Mouse (Mus musculus) embryo, embryonic 9.5 days (tissue): Measurements from ENCODE around the gene Golph3l.
"Not testable (repeated sequence)": the region's sequence is repeated elsewhere in the genome, so short reads cannot be mapped to it uniquely, and the experiment has no call there.

ENCODE experiments used
- DNase-seq: peaks from one replicate; pipeline ENCODE4 v3.0.0-alpha.2; 2017; ENCODE audit errors: extremely low spot score

Gene Golph3l

DNA sequence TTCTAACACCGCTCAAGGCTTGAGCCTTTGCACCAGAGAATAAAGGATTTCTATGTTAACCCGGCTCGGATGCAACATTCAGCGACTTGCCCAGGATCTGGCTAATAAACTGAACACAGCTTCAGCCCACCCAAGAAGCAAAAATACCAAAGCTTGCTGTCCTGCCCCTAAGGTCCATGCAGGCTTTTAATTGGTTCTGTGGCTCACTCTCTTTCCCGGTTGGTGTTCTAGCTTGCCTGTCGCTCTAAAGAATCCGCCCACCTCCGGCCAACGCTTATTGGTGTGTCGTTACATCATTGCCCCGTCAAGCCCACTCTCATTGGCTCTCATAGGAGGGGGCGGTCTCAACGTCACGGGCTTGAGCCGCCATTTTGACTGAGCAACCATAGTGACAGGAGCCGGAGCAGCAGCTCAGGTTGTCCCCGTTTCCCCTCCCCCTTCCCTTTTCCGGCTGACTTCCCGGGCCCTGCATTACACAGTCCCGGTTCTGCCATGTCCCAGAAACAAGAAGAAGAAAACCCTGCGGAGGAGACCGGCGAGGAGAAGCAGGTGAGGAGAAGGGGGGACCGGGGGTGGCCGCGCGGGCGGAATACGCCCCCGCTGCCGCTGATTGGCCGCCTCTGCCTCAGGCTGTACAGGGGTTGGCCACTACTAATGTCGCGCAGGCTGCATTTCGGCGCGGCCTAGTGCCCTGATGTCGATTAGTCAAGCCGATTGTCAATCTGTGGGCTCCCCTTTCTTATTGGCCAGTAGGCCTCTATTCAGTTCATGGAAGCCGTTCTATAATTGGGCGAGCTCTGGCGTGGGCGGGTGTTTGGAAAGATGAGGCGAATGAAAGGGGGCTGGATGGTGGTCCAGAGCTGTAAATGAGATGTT is 36.1 kb downstream of the Golph3l start, which contains the start of gene Ensa:
Ensa (plus strand) TSS at position 366 of the 876 bp plus-strand sequence.
- peak; percentile 98 for DNase-seq

DNA sequence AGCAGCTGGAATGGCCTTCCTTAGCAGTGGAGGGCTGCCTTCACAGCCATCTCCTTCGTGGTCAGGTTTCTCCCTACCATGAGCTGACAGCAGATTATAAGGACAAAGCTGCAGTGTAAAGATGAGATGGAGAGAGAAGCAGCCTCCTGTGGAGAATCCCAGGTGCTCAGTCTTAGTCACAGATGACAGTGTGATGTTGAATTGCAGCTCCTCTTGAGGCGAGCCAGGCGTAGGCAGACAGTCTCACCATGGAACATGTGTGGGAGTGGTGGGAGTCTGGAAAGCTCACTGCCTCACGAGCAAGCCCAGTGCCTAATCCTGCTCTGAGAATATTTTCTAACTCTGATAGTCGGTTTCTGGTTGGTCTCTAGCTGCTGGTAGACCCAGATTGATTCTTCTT is 39.0 kb downstream of the Golph3l start:
- no peak for DNase-seq

DNA sequence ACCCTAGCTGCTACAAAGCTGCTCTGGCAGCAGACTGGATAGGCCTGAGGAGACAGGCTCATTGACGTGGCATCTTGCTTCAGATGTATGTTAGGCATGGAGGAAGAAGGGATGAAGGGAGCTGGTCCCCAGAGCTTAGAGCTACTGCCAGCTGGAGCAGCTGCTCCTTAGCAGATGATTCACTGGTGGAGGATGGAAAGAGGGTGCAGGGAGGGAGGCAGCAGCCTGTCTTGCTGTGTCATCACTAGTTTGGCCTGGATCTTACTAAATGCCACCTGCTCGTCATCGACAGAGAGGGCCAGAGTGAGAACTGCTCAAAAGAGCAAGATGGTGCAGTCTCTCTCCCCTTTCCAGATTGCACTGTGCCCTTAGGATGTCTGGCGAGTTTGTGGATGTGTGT is 41.0 kb downstream of the Golph3l start:
- no peak for DNase-seq

DNA sequence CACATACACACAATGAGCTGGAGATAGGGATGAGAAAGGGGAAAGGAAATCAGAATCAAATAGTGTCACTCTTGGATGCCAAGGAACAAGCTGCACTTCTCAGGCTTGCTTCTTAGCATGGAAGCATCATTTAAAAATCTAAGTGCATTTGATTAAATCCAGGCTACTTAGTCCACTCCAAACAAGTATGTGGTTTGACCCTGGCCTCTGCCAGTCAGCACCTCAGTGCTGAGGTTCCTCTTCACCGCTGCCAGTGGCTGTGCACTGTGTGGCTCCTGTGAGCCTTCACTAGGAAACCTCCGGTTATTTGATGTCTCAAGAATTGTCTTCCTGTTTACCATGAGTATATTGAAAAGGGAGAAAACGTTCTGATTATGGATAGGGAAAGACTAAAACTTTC is 42.1 kb downstream of the Golph3l start:
- DNase-seq = no peak

DNA sequence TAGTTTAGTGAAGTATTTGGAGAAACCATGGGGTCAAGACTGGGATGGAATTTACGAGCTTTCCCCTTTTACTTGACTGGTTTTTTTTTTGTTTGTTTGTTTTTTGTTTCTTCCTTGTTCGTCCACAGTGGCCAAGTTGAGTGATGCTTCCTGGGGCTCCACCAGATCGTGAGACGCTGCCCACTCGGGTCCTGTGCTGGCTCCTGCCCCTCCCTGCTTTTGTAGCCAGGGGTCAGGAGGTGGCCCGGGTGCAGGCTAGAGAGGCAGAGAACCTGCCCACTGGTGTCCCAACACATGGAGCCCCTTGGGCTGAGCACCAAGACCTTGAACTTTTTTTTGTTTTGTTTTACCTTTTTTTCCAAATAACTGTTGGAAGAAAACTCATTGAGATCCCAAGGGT is 42.6 kb downstream of the Golph3l start:
- DNase-seq = no peak

DNA sequence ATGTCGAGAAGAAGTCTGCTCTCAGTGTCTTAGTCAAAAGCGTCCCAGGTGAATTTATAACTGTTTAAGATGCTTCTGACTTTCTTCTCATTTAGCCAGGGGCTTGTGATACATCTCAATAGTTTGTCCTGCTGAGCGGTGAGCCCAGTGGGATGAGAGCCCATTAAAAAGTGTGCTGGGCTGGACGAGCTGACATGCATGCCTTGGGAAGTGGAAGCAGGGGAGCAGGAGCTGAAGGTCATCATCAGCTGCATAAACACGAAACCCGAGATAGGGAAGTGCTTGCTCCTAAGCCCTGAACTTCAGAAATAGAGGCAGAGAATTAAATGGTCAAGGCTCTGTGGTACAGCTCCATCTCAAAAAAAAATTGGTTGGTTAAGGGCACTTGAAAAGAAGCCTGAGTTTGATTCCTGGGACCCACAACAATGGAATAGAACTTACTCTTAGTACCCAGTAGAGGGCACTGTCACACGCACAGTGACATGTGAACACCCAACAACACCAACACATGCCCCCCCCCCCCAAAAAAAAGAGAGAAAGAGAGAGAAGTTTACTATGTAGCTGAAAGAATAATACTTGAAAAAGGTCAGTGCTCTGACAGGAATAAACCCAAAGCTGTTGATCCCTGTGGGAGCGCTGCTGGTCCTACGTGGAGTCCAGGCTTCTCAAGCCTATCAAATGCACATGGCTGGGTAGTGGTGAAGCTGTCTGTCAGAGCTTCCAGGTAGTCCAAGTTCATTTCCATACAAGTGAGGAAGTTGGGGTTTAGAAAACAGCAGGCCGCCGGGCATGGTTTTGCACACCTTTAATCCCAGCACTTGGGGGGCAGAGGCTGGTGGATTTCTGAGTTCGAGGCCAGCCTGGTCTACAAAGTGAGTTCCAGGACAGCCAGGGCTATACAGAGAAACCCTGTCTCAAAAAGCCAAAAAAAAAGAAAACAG is 44.2 kb downstream of the Golph3l start:
- DNase-seq = peak; percentile 12

DNA sequence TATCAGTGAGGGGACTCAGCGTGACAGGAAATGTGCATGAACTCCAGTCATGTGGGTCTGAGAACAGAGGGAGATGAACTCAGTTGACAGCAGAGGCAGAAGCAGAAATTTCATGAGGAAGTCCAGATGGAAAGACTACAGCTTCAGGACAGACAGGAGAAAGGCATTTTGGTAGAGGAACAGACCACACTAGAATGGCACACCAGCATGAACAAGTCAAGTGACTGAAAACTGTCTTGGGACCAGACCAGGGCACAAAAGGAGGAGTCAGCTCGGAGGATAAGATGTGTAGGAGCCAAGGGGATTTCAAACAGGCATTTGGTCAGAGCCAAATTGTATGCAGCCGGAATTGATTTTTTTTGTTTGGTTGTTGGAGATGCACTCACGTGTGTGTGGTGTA is 46.9 kb downstream of the Golph3l start:
- no peak for DNase-seq

DNA sequence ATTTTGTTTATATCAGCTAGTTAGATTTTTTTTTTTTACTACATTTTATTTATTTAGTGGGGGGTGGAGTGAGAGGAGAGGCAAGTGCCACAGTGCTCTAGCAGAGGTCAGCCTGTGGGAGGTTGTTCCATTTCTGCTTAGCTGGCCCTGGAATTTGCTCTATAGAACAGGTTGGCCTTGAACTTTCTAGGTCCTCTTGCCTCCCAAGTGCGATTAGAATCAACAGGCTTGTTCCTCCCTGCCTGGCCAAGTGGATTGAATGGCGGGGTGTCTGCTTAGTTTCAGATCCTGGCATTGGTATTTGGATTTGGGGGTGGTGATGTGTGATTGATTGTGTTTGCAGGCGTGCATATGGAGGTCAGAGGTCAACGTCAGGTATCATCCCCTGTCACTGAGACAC is 47.3 kb downstream of the Golph3l start:
- no peak for DNase-seq

DNA sequence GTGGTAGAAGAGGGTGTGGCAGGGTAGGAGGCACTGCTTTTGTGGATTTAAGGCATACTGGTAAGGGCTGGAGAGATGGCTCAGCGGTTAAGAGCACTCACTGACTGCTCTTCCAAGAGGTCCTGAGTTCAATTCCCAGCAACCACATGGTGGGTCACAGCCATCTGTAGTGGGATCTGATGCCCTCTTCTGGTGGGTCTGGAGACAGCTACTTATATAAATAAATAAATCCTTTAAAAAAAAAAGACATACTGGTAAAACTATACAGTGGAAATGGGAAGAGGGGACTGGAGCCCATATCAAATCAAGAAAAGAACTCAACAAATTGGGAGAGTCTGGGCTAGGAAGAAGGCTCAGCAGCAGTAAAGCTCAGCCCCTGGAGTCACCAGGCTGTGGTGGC is 51.0 kb downstream of the Golph3l start:
- no peak for DNase-seq

DNA sequence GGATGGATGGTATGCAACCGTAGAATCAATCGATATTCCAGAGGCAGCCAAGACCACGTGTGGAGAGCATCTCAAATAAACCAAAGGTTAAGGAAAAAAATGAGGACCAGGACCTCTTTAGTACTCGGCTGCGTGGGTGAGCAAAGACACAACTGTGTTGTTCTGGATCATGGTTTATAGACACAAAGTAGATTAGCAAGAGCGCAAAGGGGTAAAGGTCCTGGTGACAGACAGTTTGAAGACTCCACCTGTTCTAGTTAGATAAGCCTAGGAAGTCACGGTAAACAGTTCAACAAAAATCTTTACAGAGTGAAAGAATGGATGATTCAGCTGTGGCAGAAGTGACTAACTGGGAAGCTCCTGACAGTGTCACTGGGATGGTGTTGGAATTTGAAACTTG is 54.4 kb downstream of the Golph3l start:
- no peak for DNase-seq

DNA sequence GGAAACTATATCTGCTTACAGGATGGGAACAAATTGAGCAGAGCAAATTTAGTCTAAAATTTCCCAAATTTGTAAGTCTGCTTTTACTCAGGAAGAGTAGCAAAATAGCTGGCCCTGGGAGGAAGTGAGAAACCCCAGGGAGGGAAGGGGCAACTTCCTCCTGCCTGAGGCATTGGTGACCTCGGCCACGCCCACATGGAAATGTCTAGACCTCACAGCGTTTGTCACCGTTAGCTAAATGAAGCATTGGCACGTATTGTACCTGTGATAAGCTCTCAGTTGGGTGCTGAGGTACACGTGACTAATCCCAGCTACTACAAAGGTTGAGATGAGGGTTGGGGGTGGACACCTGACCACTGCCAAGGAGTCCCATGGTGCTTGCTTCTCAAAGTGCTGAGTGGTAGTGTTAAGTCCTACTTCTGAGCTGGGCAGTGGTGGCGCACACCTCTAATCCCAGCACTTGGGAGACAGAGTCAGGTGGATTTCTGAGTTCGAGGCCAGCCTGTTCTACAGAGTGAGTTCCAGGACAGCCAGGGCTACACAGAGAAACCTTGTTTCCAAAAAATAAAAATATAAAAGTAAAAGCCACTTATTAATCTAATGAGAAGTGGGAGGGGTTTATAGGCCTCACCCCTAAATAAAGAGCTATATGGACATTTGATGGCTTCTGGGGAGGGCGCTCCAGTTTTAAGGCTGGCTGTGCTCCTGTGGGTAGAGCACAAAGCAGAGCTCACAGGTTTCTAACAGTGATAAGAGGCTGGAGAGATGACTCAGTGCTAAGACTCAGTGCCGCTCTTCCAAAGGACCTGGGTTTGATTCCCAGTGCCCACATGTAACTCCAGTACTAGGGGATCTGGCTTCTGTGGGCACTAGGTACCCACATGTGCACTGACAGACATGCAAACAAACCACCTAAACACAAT is 56.8 kb downstream of the Golph3l start:
- DNase-seq = no peak

DNA sequence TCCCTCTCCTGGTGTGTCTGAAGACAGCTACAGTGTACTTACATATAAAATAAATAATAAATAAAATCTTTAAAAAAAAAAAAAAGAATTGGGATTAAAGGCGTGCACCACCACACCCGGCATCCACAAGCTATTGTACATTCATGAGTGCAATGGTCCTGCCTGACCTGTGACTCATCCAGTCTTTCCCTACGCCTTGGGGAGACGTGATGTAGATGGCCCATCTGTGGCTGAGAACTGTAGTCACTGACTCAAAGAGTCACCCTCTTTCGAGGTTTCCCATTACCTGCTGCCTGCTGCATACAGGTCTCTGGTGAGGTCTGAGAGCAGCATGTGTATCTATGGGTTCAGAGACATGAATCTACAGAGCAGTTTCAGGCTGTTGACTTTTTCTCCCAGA is 59.3 kb downstream of the Golph3l start:
- no peak for DNase-seq

DNA sequence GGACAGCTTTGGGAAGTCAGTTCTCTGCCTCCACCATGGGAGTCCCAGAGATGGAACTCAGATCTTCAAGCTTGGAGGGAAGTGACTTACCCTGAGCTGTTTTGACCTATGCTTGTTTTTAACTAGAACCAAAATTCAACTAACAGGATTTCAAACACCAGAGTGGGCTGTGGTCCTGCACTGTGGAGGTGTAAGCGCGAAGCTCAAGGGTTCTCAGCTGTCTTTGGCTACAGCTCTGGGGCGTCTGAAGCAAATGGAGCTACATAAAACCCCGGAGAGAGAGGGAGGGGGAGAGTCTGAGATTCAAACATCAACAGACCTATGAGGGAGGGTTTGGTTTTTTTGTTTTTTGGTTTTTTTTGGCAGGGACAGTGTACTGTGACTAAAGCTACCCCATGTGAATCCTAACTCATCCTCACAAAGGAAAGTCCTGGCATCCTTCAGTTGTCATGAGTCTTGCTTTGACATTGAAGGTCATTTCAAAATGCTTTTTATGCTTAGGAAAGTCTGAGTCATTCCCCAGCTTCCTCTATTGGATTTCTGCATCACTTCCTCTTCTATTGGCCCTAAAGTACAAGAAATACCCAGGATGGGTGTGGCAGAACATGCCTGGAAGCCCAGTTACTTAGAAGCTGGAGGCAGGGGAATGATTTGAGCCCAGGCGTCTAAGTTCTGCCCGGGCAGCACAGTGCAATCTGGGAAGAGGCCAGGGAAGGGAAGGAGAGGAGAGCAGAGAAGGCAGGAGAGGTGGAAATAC is 61.7 kb downstream of the Golph3l start:
- no peak for DNase-seq

DNA sequence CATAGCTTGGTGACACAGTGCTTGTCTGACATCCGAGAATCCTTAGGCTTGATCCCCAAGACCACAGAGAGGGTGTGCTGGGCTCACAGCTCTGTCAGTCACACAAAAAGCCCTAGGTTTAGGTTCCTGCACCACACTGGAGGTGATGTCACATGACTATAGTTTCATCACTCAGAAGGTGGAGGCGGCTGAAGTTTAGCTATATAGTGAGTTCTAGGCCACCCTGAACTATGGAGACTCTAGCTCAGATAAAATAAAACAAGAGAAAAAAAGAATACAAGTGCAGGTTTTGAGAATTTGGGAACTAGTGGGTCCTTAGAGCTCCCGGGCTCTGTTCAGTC is 62.3 kb downstream of the Golph3l start:
- no peak for DNase-seq

DNA sequence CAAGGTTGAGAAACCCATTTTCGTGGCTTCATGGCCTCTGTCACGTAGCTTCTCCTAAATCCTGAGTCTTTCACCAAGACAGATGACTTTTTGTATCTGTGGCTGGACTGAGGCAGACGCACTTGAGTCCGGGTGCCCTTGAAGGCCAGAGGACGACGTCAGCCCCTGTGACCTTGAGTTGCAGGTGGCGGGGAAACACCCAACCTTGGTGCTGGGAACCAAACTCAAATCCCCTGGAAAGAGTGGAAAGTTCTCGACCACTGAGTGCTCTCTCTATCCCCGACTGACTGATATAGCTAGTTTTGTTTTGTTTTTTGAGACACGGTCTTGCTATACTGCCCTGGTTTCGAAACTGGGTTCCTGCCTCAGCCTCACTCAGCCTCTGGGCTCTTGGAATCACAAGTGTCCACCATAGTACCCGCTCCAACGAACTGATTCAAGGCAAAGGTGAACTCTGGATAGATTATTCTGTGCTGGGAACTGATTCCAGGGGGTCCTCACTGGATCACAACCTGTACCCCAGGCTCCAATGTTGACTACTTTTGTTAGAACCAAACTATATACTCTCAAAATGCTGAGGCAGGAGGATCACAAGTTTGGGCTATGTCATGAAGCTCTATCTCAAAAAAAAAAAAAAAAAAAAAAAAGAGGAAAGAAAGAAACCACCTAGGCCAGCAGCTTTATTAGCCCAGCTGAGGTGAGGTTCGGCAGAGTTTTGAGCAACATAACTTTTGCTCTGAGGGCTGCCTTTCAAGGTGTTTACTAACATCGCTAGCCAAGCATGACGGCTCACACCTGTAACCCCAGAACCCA is 62.9 kb downstream of the Golph3l start:
- no peak for DNase-seq

DNA sequence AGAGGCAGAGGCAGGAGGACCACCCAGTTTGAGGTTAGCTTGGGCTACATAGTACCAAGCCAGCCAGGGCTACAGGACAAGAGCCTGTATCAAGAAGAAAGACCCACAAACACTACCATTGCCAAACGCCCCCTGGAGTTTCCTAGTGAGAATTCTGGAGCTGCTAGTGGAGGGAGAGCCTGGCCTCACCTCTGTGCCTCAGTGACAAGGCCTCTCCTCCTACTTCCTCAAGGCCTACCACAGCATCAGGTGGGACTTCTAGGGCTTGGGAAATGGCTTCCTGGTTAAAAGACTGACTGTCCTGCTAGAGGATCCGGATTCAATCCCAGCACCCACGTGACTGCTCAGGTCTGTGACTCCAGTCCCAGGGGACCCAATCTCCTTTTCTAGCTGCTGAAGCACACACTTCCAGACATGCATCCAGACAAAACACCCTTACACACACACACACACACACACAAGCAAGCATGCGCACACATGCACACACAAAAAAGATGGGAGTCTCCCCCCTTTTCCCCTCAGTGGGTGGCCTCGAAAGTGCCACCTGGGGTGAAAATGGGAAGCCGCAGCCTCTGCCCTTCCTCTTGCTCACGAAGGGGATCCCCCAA is 63.6 kb downstream of the Golph3l start:
- no peak for DNase-seq

DNA sequence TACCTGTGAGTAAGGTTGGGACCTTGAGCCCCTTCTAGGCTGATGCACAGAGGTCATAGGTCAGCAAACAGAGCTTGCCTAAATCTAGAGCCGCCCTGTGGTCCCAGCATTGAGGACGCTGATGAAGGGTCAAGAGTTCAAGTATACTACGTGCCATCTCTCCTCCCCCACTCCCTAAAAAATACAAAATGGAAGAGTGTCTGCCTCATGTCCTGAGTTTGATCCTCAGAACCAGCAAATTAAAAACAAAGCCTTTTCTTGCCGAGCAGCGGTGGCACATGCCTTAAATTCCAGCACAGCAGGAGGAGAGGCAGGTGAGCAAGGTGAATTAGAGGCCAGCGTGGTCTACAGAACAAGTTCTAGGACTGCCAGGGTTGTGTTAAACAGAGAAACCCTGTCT is 64.1 kb downstream of the Golph3l start:
- DNase-seq = no peak

DNA sequence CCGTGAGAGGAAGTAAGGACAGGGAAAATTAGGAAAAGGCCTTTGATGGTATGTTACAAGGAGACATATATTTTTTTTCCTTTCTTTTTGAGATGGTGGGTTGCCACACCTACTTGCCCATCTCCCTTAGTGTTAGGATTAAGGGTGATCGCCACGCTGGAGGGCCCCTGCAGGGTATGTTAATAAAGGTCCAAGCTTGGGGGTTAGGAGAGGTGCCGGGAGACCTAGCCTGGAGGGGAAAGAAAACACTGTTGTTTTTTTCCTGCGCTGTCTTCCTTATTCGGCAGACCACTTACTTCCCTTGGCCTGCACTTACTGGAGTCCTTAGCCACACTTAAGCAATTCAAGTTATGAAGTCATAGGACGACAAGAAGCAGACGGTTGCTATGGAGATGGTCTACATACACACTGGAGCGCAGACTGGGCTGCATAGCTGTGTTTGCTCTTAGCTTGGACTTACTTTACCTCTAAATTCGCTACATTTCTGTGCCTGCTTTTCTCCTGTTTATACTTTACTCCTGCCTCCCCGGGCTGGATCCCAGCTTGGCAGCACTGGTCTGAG is 64.8 kb downstream of the Golph3l start:
- no peak for DNase-seq

DNA sequence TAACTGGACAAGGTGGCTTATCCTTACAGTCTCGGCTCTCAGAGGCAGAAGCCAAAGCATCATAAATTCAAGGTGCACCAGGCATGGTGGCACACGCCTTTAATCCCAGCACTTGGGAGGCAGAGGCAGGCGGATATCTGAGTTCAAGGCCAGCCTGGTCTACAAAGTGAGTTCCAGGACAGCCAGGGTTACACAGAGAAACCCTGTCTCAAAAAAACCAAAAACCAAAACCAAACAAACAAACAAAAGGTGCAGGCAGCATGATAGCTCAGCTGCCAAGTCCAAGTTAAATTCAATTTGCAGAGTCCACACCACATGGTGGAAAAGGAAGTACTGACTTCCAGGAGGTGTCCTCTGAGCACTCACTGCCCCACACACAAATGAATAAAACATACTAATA is 65.6 kb downstream of the Golph3l start:
- DNase-seq = not testable (repeated sequence)
